Mouse (Mus musculus) forebrain, embryonic 14.5 days (tissue): ENCODE data around the gene Tmc6. TPM values are rescaled to one million over a fixed set of nuclear protein-coding genes. Genes with fewer than 3 reads are reported as not detected.

Source experiments
- ATAC-seq: fragments of 200-750 bp; cut with Nextera tagmentation; 2 replicates; pipeline ENCODE4 v1.8.0; 2017; ENCODE audit warnings: mild to moderate bottlenecking, moderate library complexity
- DNase-seq: peaks from one replicate; pipeline ENCODE4 v3.0.0-alpha.2; 2015; ENCODE audit warnings: low spot score
- H3K27ac ChIP-seq: fragments of 300-500 bp; sonication (generic); 2 replicates; pipeline ENCODE4 v1.5.1; 2014; ENCODE audit warnings: low read depth, mild to moderate bottlenecking, control low read depth, low read length, moderate library complexity
- H3K27me3 ChIP-seq: fragments of 300-500 bp; sonication (generic); replicated peaks from 2 replicates; pipeline ENCODE4 v1.6.1; 2014; ENCODE audit warnings: low read length, control low read depth, mixed read lengths; ENCODE audit not compliant: control insufficient read depth, insufficient read depth
- H3K36me3 ChIP-seq: fragments of 300-500 bp; sonication (generic); 2 replicates; pipeline ENCODE4 v1.6.1; 2014; ENCODE audit warnings: low read length, control low read depth; ENCODE audit not compliant: control insufficient read depth, insufficient read depth
- H3K4me1 ChIP-seq: fragments of 300-500 bp; sonication (generic); 2 replicates; pipeline ENCODE4 v1.6.1; 2014; ENCODE audit warnings: antibody characterized with exemption, low read length, control low read depth; ENCODE audit not compliant: control insufficient read depth, insufficient read depth
- H3K4me2 ChIP-seq: fragments of 300-500 bp; sonication (generic); 2 replicates; pipeline ENCODE4 v1.6.1; 2014; ENCODE audit warnings: mild to moderate bottlenecking, control low read depth, low read length
- H3K4me3 ChIP-seq: fragments of 300-500 bp; sonication (generic); 2 replicates; pipeline ENCODE4 v1.5.1; 2014; ENCODE audit warnings: low read depth, low read length, control low read depth
- H3K9ac ChIP-seq: fragments of 300-500 bp; sonication (generic); 2 replicates; pipeline ENCODE4 v1.6.1; 2014; ENCODE audit warnings: mild to moderate bottlenecking, low read length, control low read depth, moderate library complexity
- H3K9me3 ChIP-seq: fragments of 300-500 bp; sonication (generic); replicated peaks from 2 replicates; pipeline ENCODE4 v1.6.1; 2016; ENCODE audit warnings: low read length, control low read depth, mixed read lengths; ENCODE audit not compliant: control insufficient read depth
- WGBS: fragments of 180-500 bp; shearing (Covaris S2); extraction: QIAGEN DNeasy Blood & Tissue Kit; methylation state at CpG from one replicate; pipeline ENCODE4 v1.1.7; 2014; 5-methylcytosine and 5-hydroxymethylcytosine counted together
- polyA plus RNA-seq: library from polyadenylated mRNA; unstranded; fragments of >200 nt; fragmentation: Nextera tagmentation; extraction: Ambion mirVana; gene quantifications from 2 replicates; pipeline ENCODE4 v1.2.1, GENCODE M21; 2014

Gene Tmc6
- polyA plus RNA-seq, 1 experiment from 2014 or later, result 2.6 TPM

DNA sequence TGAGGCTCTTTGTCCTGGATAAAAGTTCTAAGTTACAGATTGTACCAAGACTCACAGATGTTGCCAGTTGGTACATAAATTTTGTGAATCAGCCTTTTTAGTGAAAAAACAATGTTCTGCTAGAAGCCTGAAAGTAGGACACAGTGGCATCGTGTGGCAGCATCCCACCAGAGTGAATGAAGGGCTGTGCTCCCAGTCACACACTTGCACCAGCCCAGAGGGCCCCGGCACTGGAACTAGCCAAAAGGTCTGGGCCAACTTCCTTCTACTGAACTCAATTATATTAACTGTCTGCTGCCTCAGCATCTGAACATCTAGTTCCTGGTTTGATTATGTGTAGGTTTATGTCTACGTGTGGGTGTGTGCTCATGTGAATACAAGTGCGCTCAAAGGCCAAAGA, 55.0 kb downstream of the Tmc6 start:
- no peaks in the 10 kb centered on the region for H3K27me3 ChIP-seq
- no peak overlapping the region for H3K4me3 ChIP-seq
- 96% methylated on average over 4 of the region's 4 CpGs for WGBS
- ATAC-seq (no peak), DNase-seq (no peak)
- no peak overlapping the region for H3K4me2 ChIP-seq
- H3K36me3 ChIP-seq, result peaks cover 31% of the 10 kb centered on the region
- H3K9ac ChIP-seq, result no peak overlapping the region
- H3K4me1 ChIP-seq, result no peaks in the 10 kb centered on the region
- no peaks in the 10 kb centered on the region for H3K9me3 ChIP-seq
- H3K27ac ChIP-seq, result no peak overlapping the region

GRCm38 (mm10) chr11:117724604-117725301, 57.2 kb downstream of the Tmc6 start:
- H3K4me2 ChIP-seq, result no peak overlapping the region
- H3K4me3 ChIP-seq, result no peak overlapping the region
- no peak for DNase-seq
- no peak overlapping the region for H3K27ac ChIP-seq
- H3K4me1 ChIP-seq, result no peaks in the 10 kb centered on the region
- no peaks in the 10 kb centered on the region for H3K27me3 ChIP-seq
- 85% methylated on average over 6 of the region's 6 CpGs for WGBS
- H3K9me3 ChIP-seq, result no peaks in the 10 kb centered on the region
- ATAC-seq, result no peak
- peaks cover 52% of the 10 kb centered on the region for H3K36me3 ChIP-seq
- no peak overlapping the region for H3K9ac ChIP-seq

- Histone ChIP-seq H3K4me2 (no peak overlapping the region), H3K4me3 (no peak overlapping the region), H3K9ac (no peak overlapping the region), H3K27me3 (no peaks in the 10 kb centered on the region), H3K9me3 (no peaks in the 10 kb centered on the region), H3K4me1 (no peaks in the 10 kb centered on the region), H3K36me3 (peaks cover 85% of the 10 kb centered on the region), H3K27ac (no peak overlapping the region)
- DNase-seq (no peak), ATAC-seq (no peak)
- 96% methylated on average over 3 of the region's 3 CpGs for WGBS
These were observed 63.2 kb downstream of the Tmc6 start for GRCm38 (mm10) chr11:117718838-117719237.

Other genes starting within 250 kb of the Tmc6 start
- gene Tnrc6c, start 127.9 kb downstream of the Tmc6 start, polyA plus RNA-seq, result 20.0 and 24.5 TPM in 2 replicates
- 0.29 and 0.68 TPM in 2 replicates for gene Tmc8, start 122 bp downstream of the Tmc6 start, polyA plus RNA-seq
- gene 6030468B19Rik, start 15.5 kb upstream of the Tmc6 start, polyA plus RNA-seq, result not detected in 2 replicates
- 0.41 and 1.3 TPM in 2 replicates for gene Gm20708, start 27.5 kb upstream of the Tmc6 start, polyA plus RNA-seq
- gene Syngr2, start 27.5 kb upstream of the Tmc6 start, polyA plus RNA-seq, result 19.2 and 20.7 TPM in 2 replicates
- gene Afmid, start 43.7 kb upstream of the Tmc6 start, polyA plus RNA-seq, result 4.4 and 5.7 TPM in 2 replicates
- gene Tk1, start 43.9 kb upstream of the Tmc6 start, polyA plus RNA-seq, result 44.9 and 67.8 TPM in 2 replicates
- gene Birc5, start 67.1 kb upstream of the Tmc6 start, polyA plus RNA-seq, result 106 and 145 TPM in 2 replicates
- not detected in 2 replicates for gene Tmem235, start 78.6 kb upstream of the Tmc6 start, polyA plus RNA-seq
- 3.3 and 3.4 TPM in 2 replicates for gene Tha1, start 91.3 kb upstream of the Tmc6 start, polyA plus RNA-seq
- 8.1 and 8.7 TPM in 2 replicates for gene Socs3, start 187.8 kb upstream of the Tmc6 start, polyA plus RNA-seq
- gene Pgs1, start 204.1 kb upstream of the Tmc6 start, polyA plus RNA-seq, result 43.1 and 49.2 TPM in 2 replicates